Mouse (Mus musculus): ENCODE data around the gene Oas1d. TPM values are rescaled to one million over a fixed set of nuclear protein-coding genes. Genes with fewer than 3 reads are reported as not detected.
"Not testable (repeated sequence)": the region's sequence is repeated elsewhere in the genome, so short reads cannot be mapped to it uniquely, and the experiment has no call there.

Oas1d gene
- total RNA-seq, 1 experiment: 1.2 TPM

- TF ChIP-seq HCFC1 (IDR thresholded peaks at IDR 0.05; ENCODE audit: borderline replicate concordance, insufficient read depth, low read length) (no peak), MAFK (IDR thresholded peaks at IDR 0.05; ENCODE audit: insufficient read depth, low read depth, low read length) (no peak), ZNF384 (IDR thresholded peaks at IDR 0.05; ENCODE audit: low read depth, low read length) (no peak), CHD2 (IDR thresholded peaks at IDR 0.05; ENCODE audit: low read depth, low read length) (no peak), ZC3H11A (IDR thresholded peaks at IDR 0.05; ENCODE audit: borderline replicate concordance, low read depth, low read length) (no peak)
- Histone ChIP-seq H3K4me1 (ENCODE audit: control insufficient read depth in 2 of 2, insufficient read depth in 2 of 2, low read length in 2 of 2, poor library complexity in 1 of 2) (peaks cover 0 to 5% of the 10 kb centered on the region in 2 experiments; a peak in 2 of 4 replicates), H3K36me3 (ENCODE audit: control insufficient read depth, insufficient read depth, low read length, poor library complexity, severe bottlenecking) (peaks cover 4% of the 10 kb centered on the region), H3K27ac (ENCODE audit: insufficient read depth, low read depth, low read length, poor library complexity, severe bottlenecking) (no peak overlapping the region), H3K9ac (ENCODE audit: insufficient read depth, low read depth, low read length, poor library complexity, severe bottlenecking) (no peak overlapping the region), H3K4me3 (ENCODE audit: insufficient read depth in 1 of 2, low read depth in 1 of 2, low read length in 2 of 2, poor library complexity in 1 of 2, severe bottlenecking in 1 of 2) (no peak overlapping the region), H3K9me3 (ENCODE audit: control insufficient read depth, insufficient read depth, low read depth, low read length) (no peaks in the 10 kb centered on the region)
- DNase-seq (ENCODE audit: low read depth, low spot score): no peak
- in situ Hi-C loops (cut with MboI; ENCODE audit: low sequenced_read_pairs in 2 of 2, unreplicated experiment in 2 of 2): no loop called here
Measured at GRCm38 (mm10) chr5:120898726-120899125, 15.6 kb upstream of the Oas1d start.

- in situ Hi-C loops (cut with MboI; ENCODE audit: low sequenced_read_pairs in 2 of 2, unreplicated experiment in 2 of 2): no loop called here
- H3K4me3 ChIP-seq (ENCODE audit: insufficient read depth in 1 of 2, low read depth in 1 of 2, low read length in 2 of 2, poor library complexity in 1 of 2, severe bottlenecking in 1 of 2): no peak overlapping the region
- peaks cover 4% of the 10 kb centered on the region for H3K36me3 ChIP-seq (ENCODE audit: control insufficient read depth, insufficient read depth, low read length, poor library complexity, severe bottlenecking)
- TF ChIP-seq CHD2 (IDR thresholded peaks at IDR 0.05; ENCODE audit: low read depth, low read length): no peak
- no peak for TF ChIP-seq HCFC1 (IDR thresholded peaks at IDR 0.05; ENCODE audit: borderline replicate concordance, insufficient read depth, low read length)
- TF ChIP-seq ZC3H11A (IDR thresholded peaks at IDR 0.05; ENCODE audit: borderline replicate concordance, low read depth, low read length): no peak
- TF ChIP-seq ZNF384 (IDR thresholded peaks at IDR 0.05; ENCODE audit: low read depth, low read length): no peak
- no peak for TF ChIP-seq MAFK (IDR thresholded peaks at IDR 0.05; ENCODE audit: insufficient read depth, low read depth, low read length)
- H3K9ac ChIP-seq (ENCODE audit: insufficient read depth, low read depth, low read length, poor library complexity, severe bottlenecking): no peak overlapping the region
- DNase-seq (ENCODE audit: low read depth, low spot score): no peak
- no peak overlapping the region for H3K27ac ChIP-seq (ENCODE audit: insufficient read depth, low read depth, low read length, poor library complexity, severe bottlenecking)
- H3K9me3 ChIP-seq (ENCODE audit: control insufficient read depth, insufficient read depth, low read depth, low read length): no peaks in the 10 kb centered on the region
- H3K4me1 ChIP-seq (ENCODE audit: control insufficient read depth in 2 of 2, insufficient read depth in 2 of 2, low read length in 2 of 2, poor library complexity in 1 of 2): no peaks in the 10 kb centered on the region
Measured at GRCm38 (mm10) chr5:120900666-120901065, 13.7 kb upstream of the Oas1d start.

GRCm38 (mm10) chr5:120902056-120902455 is 12.3 kb upstream of the Oas1d start:
- DNase-seq (ENCODE audit: low read depth, low spot score): no peak
- Histone ChIP-seq H3K4me3 (ENCODE audit: insufficient read depth in 1 of 2, low read depth in 1 of 2, low read length in 2 of 2, poor library complexity in 1 of 2, severe bottlenecking in 1 of 2) (no peak overlapping the region), H3K27ac (ENCODE audit: insufficient read depth, low read depth, low read length, poor library complexity, severe bottlenecking) (no peak overlapping the region), H3K36me3 (ENCODE audit: control insufficient read depth, insufficient read depth, low read length, poor library complexity, severe bottlenecking) (peaks cover 4% of the 10 kb centered on the region; the same call in 1 of the 2 replicates), H3K4me1 (ENCODE audit: control insufficient read depth in 2 of 2, insufficient read depth in 2 of 2, low read length in 2 of 2, poor library complexity in 1 of 2) (peaks cover 0 to 2% of the 10 kb centered on the region in 2 experiments; a peak in 1 of 4 replicates), H3K9ac (ENCODE audit: insufficient read depth, low read depth, low read length, poor library complexity, severe bottlenecking) (no peak overlapping the region), H3K9me3 (ENCODE audit: control insufficient read depth, insufficient read depth, low read depth, low read length) (no peaks in the 10 kb centered on the region)
- in situ Hi-C loops (cut with MboI; ENCODE audit: low sequenced_read_pairs in 2 of 2, unreplicated experiment in 2 of 2): no loop called here
- TF ChIP-seq CHD2 (IDR thresholded peaks at IDR 0.05; ENCODE audit: low read depth, low read length) (no peak), ZNF384 (IDR thresholded peaks at IDR 0.05; ENCODE audit: low read depth, low read length) (no peak), ZC3H11A (IDR thresholded peaks at IDR 0.05; ENCODE audit: borderline replicate concordance, low read depth, low read length) (no peak), MAFK (IDR thresholded peaks at IDR 0.05; ENCODE audit: insufficient read depth, low read depth, low read length) (no peak), HCFC1 (IDR thresholded peaks at IDR 0.05; ENCODE audit: borderline replicate concordance, insufficient read depth, low read length) (no peak)

- DNase-seq (ENCODE audit: low read depth, low spot score); in situ Hi-C loops (cut with MboI; ENCODE audit: low sequenced_read_pairs in 2 of 2, unreplicated experiment in 2 of 2); H3K36me3 ChIP-seq (ENCODE audit: control insufficient read depth, insufficient read depth, low read length, poor library complexity, severe bottlenecking); H3K9me3 ChIP-seq (ENCODE audit: control insufficient read depth, insufficient read depth, low read depth, low read length); H3K9ac ChIP-seq (ENCODE audit: insufficient read depth, low read depth, low read length, poor library complexity, severe bottlenecking): not testable (repeated sequence)
- Histone ChIP-seq H3K27ac (ENCODE audit: insufficient read depth, low read depth, low read length, poor library complexity, severe bottlenecking) (peak within 1 kb of the TSS; percentile 33; the same call in 1 of the 2 replicates), H3K4me1 (ENCODE audit: control insufficient read depth in 2 of 2, insufficient read depth in 2 of 2, low read length in 2 of 2, poor library complexity in 1 of 2) (peaks cover 2 to 11% of the 10 kb centered on the region in 2 experiments; a peak in 1 of 4 replicates), H3K4me3 (ENCODE audit: insufficient read depth in 1 of 2, low read depth in 1 of 2, low read length in 2 of 2, poor library complexity in 1 of 2, severe bottlenecking in 1 of 2) (peak within 1 kb of the TSS; percentile 1 to 54; a peak in 3 of 4 replicates)
Measured at GRCm38 (mm10) chr5:120906791-120907733, 7.3 kb upstream of the Oas1d start, which contains the start of gene Oas1a. Gene Oas1a, minus strand, starts transcription at chr5:120907521.
